Mouse (Mus musculus) liver, adult 2 months (tissue): ENCODE measurements at regions not wholly inside any gene's neighbourhood (a gene's known extent, or its start where the extent isn't known, plus 50 kb on each side); places are given as distances from the start of the nearest gene placed in this dataset.

Source experiments
- CTCF ChIP-seq: fragments of 200-500 bp; IDR thresholded peaks from 2 replicates; pipeline ENCODE4 v1.5.1; 2011; ENCODE audit warnings: low read depth, low read length, control low read depth
- POLR2A ChIP-seq: fragments of 200-500 bp; IDR thresholded peaks from 2 replicates; pipeline ENCODE4 v1.6.1; 2011; ENCODE audit warnings: low read length, control low read depth; ENCODE audit not compliant: insufficient read depth; ENCODE audit errors: extremely low read depth

DNA sequence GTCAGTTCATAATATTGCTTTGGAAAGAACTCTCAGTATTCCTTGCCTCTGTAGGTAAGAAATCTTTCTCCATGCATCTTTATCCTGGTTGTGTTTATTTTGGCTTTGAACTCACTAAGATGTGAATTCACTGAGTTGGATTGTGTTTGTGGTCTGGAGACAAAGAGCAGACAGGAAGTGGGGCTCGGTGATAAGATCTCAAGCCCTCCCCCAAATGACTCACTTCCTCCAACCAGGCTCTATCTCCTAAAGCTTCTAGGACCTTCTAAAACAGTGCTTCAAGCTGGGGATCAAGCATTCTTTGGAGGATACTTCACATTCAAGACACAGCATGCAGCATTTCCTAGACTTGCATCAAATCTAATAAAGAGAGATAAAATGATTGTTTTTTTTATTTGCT is 395.5 kb upstream of the Nrp1 start:
- TF ChIP-seq CTCF, result no peak
- TF ChIP-seq POLR2A, result no peak
